Mouse (Mus musculus): Measurements from ENCODE around the gene Farsb. TPM values are rescaled to one million over a fixed set of nuclear protein-coding genes. Genes with fewer than 3 reads are reported as not detected.

Gene Farsb
- total and polyA plus RNA-seq, 3 experiments: 7.4 to 295 (median 121) TPM

DNA sequence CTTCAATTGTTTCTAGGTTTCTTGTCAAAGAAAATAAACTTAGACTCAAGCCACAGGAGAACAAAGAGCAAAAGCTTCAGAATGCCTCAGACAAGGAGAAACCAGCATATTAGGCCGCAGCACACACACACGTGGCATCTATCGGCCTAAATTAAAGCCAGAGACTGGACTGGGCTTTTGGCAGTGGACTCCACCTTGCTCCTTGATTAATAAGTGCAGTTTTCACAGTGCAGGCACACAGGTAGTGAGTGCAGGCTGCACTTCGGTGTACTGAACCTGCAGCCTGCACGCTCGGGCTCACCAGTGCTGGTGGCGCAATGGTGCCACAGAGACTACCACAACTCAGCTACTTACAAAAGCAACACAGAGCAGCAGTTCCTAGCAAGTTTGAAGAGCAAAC lies 45.6 kb downstream of the Farsb start:
- Histone ChIP-seq H3K9me3 (replicated peaks) (no peaks in the 10 kb centered on the region), H3K4me3 (ENCODE audit: low read depth, low read length) (no peak overlapping the region), H3K36me3 (replicated peaks) (peaks cover 93% of the 10 kb centered on the region), H3K27me3 (ENCODE audit: insufficient read depth, low read length) (no peaks in the 10 kb centered on the region), H3K4me1 (ENCODE audit: insufficient read depth, low read depth, low read length) (no peaks in the 10 kb centered on the region; the same call in 1 of the 2 replicates)
- ATAC-seq (ENCODE audit: extremely low read depth, insufficient number of reproducible peaks, low FRiP score, poor library complexity, severe bottlenecking): no peak
- TF ChIP-seq POLR2AphosphoS5 (IDR thresholded peaks at IDR 0.05; ENCODE audit: insufficient replicate concordance, low read depth, low read length) (no peak), TAL1 (conservative IDR thresholded peaks at IDR 0.05; ENCODE audit: low read depth, low read length) (no peak), GATA1 (IDR thresholded peaks at IDR 0.05; ENCODE audit: borderline replicate concordance, low read length) (no peak), CTCF (IDR thresholded peaks at IDR 0.05; ENCODE audit: low read depth, low read length) (no peak), GATA2 (IDR thresholded peaks at IDR 0.05; ENCODE audit: borderline replicate concordance, low read depth, low read length) (no peak)
- DNase-seq (ENCODE audit: low spot score): no peak

GRCm38 (mm10) chr1:78440716-78441115 lies 48.0 kb downstream of the Farsb start:
- TF ChIP-seq GATA1 (IDR thresholded peaks at IDR 0.05; ENCODE audit: borderline replicate concordance, low read length) (no peak), TAL1 (conservative IDR thresholded peaks at IDR 0.05; ENCODE audit: low read depth, low read length) (no peak), POLR2AphosphoS5 (IDR thresholded peaks at IDR 0.05; ENCODE audit: insufficient replicate concordance, low read depth, low read length) (no peak), GATA2 (IDR thresholded peaks at IDR 0.05; ENCODE audit: borderline replicate concordance, low read depth, low read length) (no peak), CTCF (IDR thresholded peaks at IDR 0.05; ENCODE audit: low read depth, low read length) (no peak)
- Histone ChIP-seq H3K9me3 (replicated peaks) (no peaks in the 10 kb centered on the region), H3K4me1 (ENCODE audit: insufficient read depth, low read depth, low read length) (no peaks in the 10 kb centered on the region), H3K36me3 (replicated peaks) (peaks cover 90% of the 10 kb centered on the region), H3K4me3 (ENCODE audit: low read depth, low read length) (no peak overlapping the region), H3K27me3 (ENCODE audit: insufficient read depth, low read length) (no peaks in the 10 kb centered on the region)
- DNase-seq (ENCODE audit: low spot score) (no peak), ATAC-seq (ENCODE audit: extremely low read depth, insufficient number of reproducible peaks, low FRiP score, poor library complexity, severe bottlenecking) (no peak)

GRCm38 (mm10) chr1:78437150-78437549 lies 51.5 kb downstream of the Farsb start:
- Histone ChIP-seq H3K4me3 (ENCODE audit: low read depth, low read length) (no peak overlapping the region), H3K36me3 (replicated peaks) (peaks cover 85% of the 10 kb centered on the region), H3K9me3 (replicated peaks) (no peaks in the 10 kb centered on the region), H3K4me1 (ENCODE audit: insufficient read depth, low read depth, low read length) (no peaks in the 10 kb centered on the region), H3K27me3 (ENCODE audit: insufficient read depth, low read length) (no peaks in the 10 kb centered on the region)
- TF ChIP-seq GATA2 (IDR thresholded peaks at IDR 0.05; ENCODE audit: borderline replicate concordance, low read depth, low read length) (no peak), CTCF (IDR thresholded peaks at IDR 0.05; ENCODE audit: low read depth, low read length) (no peak), TAL1 (conservative IDR thresholded peaks at IDR 0.05; ENCODE audit: low read depth, low read length) (no peak), POLR2AphosphoS5 (IDR thresholded peaks at IDR 0.05; ENCODE audit: insufficient replicate concordance, low read depth, low read length) (no peak), GATA1 (IDR thresholded peaks at IDR 0.05; ENCODE audit: borderline replicate concordance, low read length) (no peak)
- ATAC-seq (ENCODE audit: extremely low read depth, insufficient number of reproducible peaks, low FRiP score, poor library complexity, severe bottlenecking) (no peak), DNase-seq (ENCODE audit: low spot score) (no peak)

GRCm38 (mm10) chr1:78436445-78436844 lies 52.3 kb downstream of the Farsb start:
- H3K27me3 ChIP-seq (ENCODE audit: insufficient read depth, low read length): no peaks in the 10 kb centered on the region
- peaks cover 86% of the 10 kb centered on the region for H3K36me3 ChIP-seq (replicated peaks)

DNA sequence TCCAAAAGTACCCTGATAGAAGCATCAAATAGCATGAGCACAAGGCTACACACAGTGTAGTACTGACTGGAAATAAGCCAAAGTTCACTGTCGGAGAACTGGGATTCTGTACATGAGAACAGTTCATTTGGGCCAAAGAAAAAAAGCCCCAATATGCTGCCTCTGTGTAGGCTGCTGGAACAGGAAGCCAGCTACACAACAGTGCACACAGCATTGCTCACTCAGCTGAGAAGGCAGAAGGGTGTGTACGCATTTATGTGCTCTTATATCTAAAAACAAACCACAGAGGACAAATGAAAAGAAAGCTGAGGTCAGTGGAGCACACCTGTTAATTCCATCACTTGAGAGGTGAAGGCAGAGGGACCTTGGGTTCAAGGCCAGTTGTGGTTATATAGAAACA lies 52.7 kb downstream of the Farsb start:
- DNase-seq (ENCODE audit: low spot score) (no peak), ATAC-seq (ENCODE audit: extremely low read depth, insufficient number of reproducible peaks, low FRiP score, poor library complexity, severe bottlenecking) (no peak)
- Histone ChIP-seq H3K4me1 (ENCODE audit: insufficient read depth, low read depth, low read length) (no peaks in the 10 kb centered on the region), H3K27me3 (ENCODE audit: insufficient read depth, low read length) (no peaks in the 10 kb centered on the region), H3K36me3 (replicated peaks) (peaks cover 86% of the 10 kb centered on the region), H3K4me3 (ENCODE audit: low read depth, low read length) (no peak overlapping the region), H3K9me3 (replicated peaks) (no peaks in the 10 kb centered on the region)
- TF ChIP-seq TAL1 (conservative IDR thresholded peaks at IDR 0.05; ENCODE audit: low read depth, low read length) (no peak), CTCF (IDR thresholded peaks at IDR 0.05; ENCODE audit: low read depth, low read length) (no peak), GATA1 (IDR thresholded peaks at IDR 0.05; ENCODE audit: borderline replicate concordance, low read length) (no peak), GATA2 (IDR thresholded peaks at IDR 0.05; ENCODE audit: borderline replicate concordance, low read depth, low read length) (no peak), POLR2AphosphoS5 (IDR thresholded peaks at IDR 0.05; ENCODE audit: insufficient replicate concordance, low read depth, low read length) (no peak)

More at GRCm38 (mm10) chr1:78436445-78436844, 52.3 kb downstream of the Farsb start:
- no peak for TF ChIP-seq GATA1 (IDR thresholded peaks at IDR 0.05; ENCODE audit: borderline replicate concordance, low read length)
- TF ChIP-seq GATA2 (IDR thresholded peaks at IDR 0.05; ENCODE audit: borderline replicate concordance, low read depth, low read length): no peak
- TF ChIP-seq CTCF (IDR thresholded peaks at IDR 0.05; ENCODE audit: low read depth, low read length): no peak
- TF ChIP-seq POLR2AphosphoS5 (IDR thresholded peaks at IDR 0.05; ENCODE audit: insufficient replicate concordance, low read depth, low read length): no peak
- no peak for TF ChIP-seq TAL1 (conservative IDR thresholded peaks at IDR 0.05; ENCODE audit: low read depth, low read length)
- Histone ChIP-seq H3K9me3 (replicated peaks) (no peaks in the 10 kb centered on the region), H3K4me1 (ENCODE audit: insufficient read depth, low read depth, low read length) (no peaks in the 10 kb centered on the region), H3K4me3 (ENCODE audit: low read depth, low read length) (no peak overlapping the region)
- ATAC-seq (ENCODE audit: extremely low read depth, insufficient number of reproducible peaks, low FRiP score, poor library complexity, severe bottlenecking) (no peak), DNase-seq (ENCODE audit: low spot score) (no peak)

- no peaks in the 10 kb centered on the region for H3K9me3 ChIP-seq (replicated peaks)
- ATAC-seq (ENCODE audit: extremely low read depth, insufficient number of reproducible peaks, low FRiP score, poor library complexity, severe bottlenecking) (no peak), DNase-seq (ENCODE audit: low spot score) (no peak)
- no peaks in the 10 kb centered on the region for H3K27me3 ChIP-seq (ENCODE audit: insufficient read depth, low read length)
- H3K4me3 ChIP-seq (ENCODE audit: low read depth, low read length): no peak overlapping the region
- H3K36me3 ChIP-seq (replicated peaks): peaks cover 80% of the 10 kb centered on the region
- TF ChIP-seq TAL1 (conservative IDR thresholded peaks at IDR 0.05; ENCODE audit: low read depth, low read length): no peak
- TF ChIP-seq GATA2 (IDR thresholded peaks at IDR 0.05; ENCODE audit: borderline replicate concordance, low read depth, low read length): no peak
- no peak for TF ChIP-seq GATA1 (IDR thresholded peaks at IDR 0.05; ENCODE audit: borderline replicate concordance, low read length)
- no peak for TF ChIP-seq CTCF (IDR thresholded peaks at IDR 0.05; ENCODE audit: low read depth, low read length)
- TF ChIP-seq POLR2AphosphoS5 (IDR thresholded peaks at IDR 0.05; ENCODE audit: insufficient replicate concordance, low read depth, low read length): no peak
- no peaks in the 10 kb centered on the region for H3K4me1 ChIP-seq (ENCODE audit: insufficient read depth, low read depth, low read length)
Observed at GRCm38 (mm10) chr1:78433472-78433871, 55.2 kb downstream of the Farsb start.

Data from G1E (cell line).